Mouse (Mus musculus) megakaryocyte, embryonic 14.5 days (primary cell): ENCODE results near the gene Fzd2.

Experiments
- FLI1 ChIP-seq: IDR thresholded peaks from 2 replicates; pipeline ENCODE4 v1.6.1; 2012; ENCODE audit warnings: low read length, inconsistent platforms, mixed read lengths
- GATA1 ChIP-seq: IDR thresholded peaks from 3 replicates; pipeline ENCODE4 v1.6.1; 2012; ENCODE audit warnings: mixed read lengths, low read length, inconsistent platforms, borderline replicate concordance

- TF ChIP-seq FLI1 (no peak), GATA1 (no peak)
These were observed 25.2 kb downstream of the Fzd2 start for GRCm38 (mm10) chr11:102629375-102629774.
